Mouse (Mus musculus): Measurements from ENCODE around the gene Podxl2.

Gene Podxl2

DNA sequence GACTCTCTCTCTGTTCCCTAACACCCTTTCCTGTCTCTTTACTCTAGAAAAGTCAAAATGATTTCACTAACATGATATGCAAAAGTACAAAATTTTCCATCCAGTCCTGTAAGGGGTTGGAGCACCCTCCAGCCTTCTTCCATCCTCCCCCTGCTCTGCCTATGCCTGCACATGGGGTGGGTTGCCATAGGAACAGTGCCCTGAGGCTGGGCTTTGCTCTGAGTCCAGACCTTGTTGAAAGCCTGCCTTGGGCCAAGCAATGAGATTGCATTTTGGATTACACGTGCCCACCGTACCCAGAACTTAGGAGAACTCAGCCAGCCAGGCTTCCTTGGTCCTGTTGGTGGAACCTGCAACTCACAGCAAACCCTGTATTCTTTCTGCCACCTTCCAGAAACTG is 81.6 kb downstream of the Podxl2 start:
- no peak for DNase-seq
